Mouse (Mus musculus) small intestine, adult 2 months (tissue): Measurements from ENCODE around the gene Fam131c.

Source experiments
- CTCF ChIP-seq: fragments of 200-500 bp; IDR thresholded peaks from 2 replicates; pipeline ENCODE4 v1.5.1; 2012; ENCODE audit warnings: low read depth, mild to moderate bottlenecking, control low read depth, inconsistent platforms, low read length, moderate library complexity, mixed read lengths; ENCODE audit not compliant: insufficient replicate concordance, insufficient read length; ENCODE audit errors: extremely low read depth
- POLR2A ChIP-seq: fragments of 200-500 bp; IDR thresholded peaks from 2 replicates; pipeline ENCODE4 v1.6.1; 2012; ENCODE audit warnings: low read depth, mild to moderate bottlenecking, control low read depth, inconsistent platforms, low read length, moderate library complexity

- TF ChIP-seq CTCF (no peak), POLR2A (no peak)
These were observed 52.3 kb downstream of the Fam131c start, which contains the start of gene Hspb7 for GRCm38 (mm10) chr4:141420192-141420829.
